Mouse (Mus musculus) intestine, postnatal 0 days (tissue): ENCODE data around the gene Cdc42se2. TPM values are rescaled to one million over a fixed set of nuclear protein-coding genes. Genes with fewer than 3 reads are reported as not detected.

Source experiments
- ATAC-seq: fragments of 200-750 bp; cut with Nextera tagmentation; 2 replicates; pipeline ENCODE4 v1.8.0; 2017; ENCODE audit warnings: mild to moderate bottlenecking, moderate TSS enrichment, moderate library complexity
- H3K27ac ChIP-seq: fragments of 300-500 bp; sonication (generic); 2 replicates; pipeline ENCODE4 v1.5.1; 2014; ENCODE audit warnings: mild to moderate bottlenecking, low read depth, low read length, moderate library complexity
- H3K27me3 ChIP-seq: fragments of 300-500 bp; sonication (generic); replicated peaks from 2 replicates; pipeline ENCODE4 v1.6.1; 2014; ENCODE audit warnings: low read length, mixed read lengths; ENCODE audit not compliant: control insufficient read depth, insufficient read depth
- H3K36me3 ChIP-seq: fragments of 300-500 bp; sonication (generic); 2 replicates; pipeline ENCODE4 v1.6.1; 2014; ENCODE audit warnings: mild to moderate bottlenecking, moderate library complexity; ENCODE audit not compliant: control insufficient read depth, insufficient read depth
- H3K4me1 ChIP-seq: fragments of 300-500 bp; sonication (generic); replicated peaks from 2 replicates; pipeline ENCODE4 v1.6.1; 2014; ENCODE audit warnings: antibody characterized with exemption, low read length, mixed read lengths; ENCODE audit not compliant: control insufficient read depth, insufficient read depth
- H3K4me2 ChIP-seq: fragments of 300-500 bp; sonication (generic); replicated peaks from 2 replicates; pipeline ENCODE4 v1.6.1; 2014; ENCODE audit warnings: low read depth, mild to moderate bottlenecking, moderate library complexity
- H3K4me3 ChIP-seq: fragments of 300-500 bp; sonication (generic); 2 replicates; pipeline ENCODE4 v1.5.1; 2014; ENCODE audit warnings: low read depth, low read length
- H3K9ac ChIP-seq: fragments of 300-500 bp; sonication (generic); 2 replicates; pipeline ENCODE4 v1.6.1; 2014; ENCODE audit warnings: mild to moderate bottlenecking, low read depth, low read length
- H3K9me3 ChIP-seq: fragments of 300-500 bp; sonication (generic); 2 replicates; pipeline ENCODE4 v1.6.1; 2016; ENCODE audit warnings: mixed run types; ENCODE audit not compliant: control insufficient read depth
- CTCF ChIP-seq: sonication (generic); IDR thresholded peaks from 2 replicates; pipeline ENCODE4 v1.5.1; 2016; ENCODE audit warnings: low read depth, mild to moderate bottlenecking, control low read depth, antibody characterized with exemption, moderate library complexity
- WGBS: fragments of 180-500 bp; shearing (Covaris S2); extraction: QIAGEN DNeasy Blood & Tissue Kit; methylation state at CpG from one replicate; pipeline ENCODE4 v1.1.7; 2014; 5-methylcytosine and 5-hydroxymethylcytosine counted together
- polyA plus RNA-seq: library from polyadenylated mRNA; unstranded; fragments of >200 nt; fragmentation: Nextera tagmentation; extraction: Ambion mirVana; gene quantifications from 2 replicates; pipeline ENCODE4 v1.2.1, GENCODE M21; 2015

Gene Cdc42se2
- polyA plus RNA-seq, 1 experiment from 2014 or later = 58.8 TPM

DNA sequence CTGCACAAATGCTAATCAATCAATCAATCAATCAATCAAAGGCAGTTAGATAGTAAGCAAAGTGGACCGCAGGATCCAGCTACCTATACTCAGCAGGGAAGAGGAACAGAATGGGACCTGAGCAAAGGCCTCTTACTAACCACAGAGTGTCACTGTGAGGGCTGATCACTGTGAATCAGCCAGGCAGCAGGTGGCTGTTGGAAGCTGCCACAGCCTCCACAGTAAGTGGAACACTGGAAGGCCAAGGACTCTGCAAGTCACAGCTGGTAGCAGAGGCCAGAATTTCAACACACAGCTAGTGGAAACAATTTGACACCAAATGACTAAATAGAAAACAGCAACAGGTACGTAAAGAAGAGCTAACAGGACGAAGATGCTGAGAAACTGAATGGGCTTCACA lies 68.9 kb downstream of the Cdc42se2 start:
- H3K36me3 ChIP-seq = peaks cover 67% of the 10 kb centered on the region
- no peaks in the 10 kb centered on the region for H3K27me3 ChIP-seq
- no peak overlapping the region for H3K4me2 ChIP-seq
- no peak overlapping the region for H3K9ac ChIP-seq
- no peaks in the 10 kb centered on the region for H3K4me1 ChIP-seq
- H3K4me3 ChIP-seq = no peak overlapping the region
- ATAC-seq = no peak
- H3K27ac ChIP-seq = no peak overlapping the region
- 91% methylated on average over 3 of the region's 3 CpGs for WGBS
- TF ChIP-seq CTCF = no peak
- H3K9me3 ChIP-seq = no peaks in the 10 kb centered on the region

DNA sequence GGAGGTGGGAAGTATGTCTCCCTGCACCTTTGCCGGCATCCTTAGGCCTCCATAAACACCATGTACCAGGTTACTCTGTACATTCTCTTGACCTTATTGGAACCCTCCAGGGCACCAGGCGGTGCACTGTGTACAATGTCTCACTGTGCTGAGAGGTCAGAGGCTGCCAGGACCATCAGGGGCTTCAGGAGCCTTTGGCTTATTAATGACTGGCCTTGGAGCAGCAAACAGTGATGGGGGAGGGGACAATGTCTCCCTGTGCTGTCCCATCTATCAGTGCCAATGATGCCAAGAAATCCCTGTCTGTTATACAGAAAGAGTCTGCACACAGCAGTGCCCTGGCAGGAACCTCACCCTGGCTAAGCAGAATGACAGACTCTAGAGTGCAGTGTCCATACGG lies 69.6 kb downstream of the Cdc42se2 start:
- H3K36me3 ChIP-seq = peaks cover 61% of the 10 kb centered on the region
- 89% methylated on average over 3 of the region's 3 CpGs for WGBS
- no peaks in the 10 kb centered on the region for H3K9me3 ChIP-seq
- H3K27ac ChIP-seq = no peak overlapping the region
- H3K4me2 ChIP-seq = no peak overlapping the region
- H3K27me3 ChIP-seq = no peaks in the 10 kb centered on the region
- no peak overlapping the region for H3K4me3 ChIP-seq
- TF ChIP-seq CTCF = no peak
- H3K9ac ChIP-seq = no peak overlapping the region
- no peaks in the 10 kb centered on the region for H3K4me1 ChIP-seq
- no peak for ATAC-seq

DNA sequence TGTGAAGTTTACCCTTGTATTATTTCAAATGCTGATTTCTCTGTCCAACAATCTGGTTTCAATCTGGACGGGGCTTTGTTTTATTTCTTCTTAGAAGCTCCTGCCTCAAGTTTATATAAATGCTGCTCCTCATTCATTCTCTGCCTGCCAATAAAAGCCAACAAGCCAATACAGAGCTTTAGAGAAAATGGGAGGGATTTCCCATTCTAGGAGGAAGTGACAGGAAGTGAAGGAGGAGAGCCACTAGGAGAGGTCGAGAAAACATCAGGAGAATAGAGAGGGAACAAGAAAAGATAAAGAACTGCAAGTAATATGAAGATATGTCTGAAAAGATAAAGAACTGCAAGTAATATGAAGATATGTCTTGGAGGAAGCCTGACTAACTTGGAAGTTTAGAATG lies 74.6 kb downstream of the Cdc42se2 start:
- H3K27me3 ChIP-seq = no peaks in the 10 kb centered on the region
- H3K9ac ChIP-seq = no peak overlapping the region
- TF ChIP-seq CTCF = no peak
- H3K4me2 ChIP-seq = no peak overlapping the region
- ATAC-seq = no peak
- H3K36me3 ChIP-seq = peaks cover 23% of the 10 kb centered on the region
- no peak overlapping the region for H3K4me3 ChIP-seq
- H3K27ac ChIP-seq = no peak overlapping the region
- H3K4me1 ChIP-seq = no peaks in the 10 kb centered on the region
- 63% methylated on average over 2 of the region's 2 CpGs for WGBS
- no peaks in the 10 kb centered on the region for H3K9me3 ChIP-seq

DNA sequence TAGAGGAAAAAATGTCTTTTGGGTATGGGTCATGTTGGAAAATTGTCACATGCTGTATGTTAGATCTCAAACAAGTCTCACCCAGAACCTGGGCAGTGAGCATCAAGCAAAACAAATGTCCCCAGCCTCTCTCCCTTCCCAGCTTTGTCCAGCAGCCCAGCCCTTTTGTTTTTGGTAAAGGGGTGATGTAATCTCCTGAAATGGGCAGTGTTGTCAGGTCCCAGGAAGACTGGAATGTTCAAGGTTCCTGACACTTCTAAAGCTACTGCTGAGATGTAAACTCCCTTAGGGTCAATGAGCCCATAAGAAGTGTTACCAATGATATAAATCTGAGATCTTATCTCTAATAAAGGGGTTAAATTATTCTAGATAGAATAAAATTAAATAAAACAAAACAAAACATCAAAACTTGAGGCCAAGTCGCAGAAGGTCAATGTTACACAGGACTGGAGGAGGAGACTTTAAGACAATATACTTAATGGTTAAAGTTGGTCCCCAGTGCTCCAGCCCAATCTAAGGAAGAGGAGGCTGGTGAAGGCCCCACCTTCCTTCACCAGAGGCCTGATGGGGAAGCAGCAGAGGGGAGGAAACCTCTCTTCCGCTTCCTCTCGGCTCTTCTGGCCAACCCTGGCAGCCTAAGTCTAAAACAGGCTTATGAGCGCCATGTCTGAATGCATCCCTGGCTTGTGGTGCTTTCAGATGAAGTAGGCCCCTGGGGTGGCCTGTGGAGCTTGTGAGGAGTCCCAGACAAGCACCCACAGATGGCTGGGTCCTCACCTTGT lies 76.8 kb downstream of the Cdc42se2 start:
- Histone ChIP-seq H3K36me3 (peaks cover 6% of the 10 kb centered on the region; the same call in 1 of the 2 replicates), H3K4me2 (no peak overlapping the region), H3K4me1 (no peaks in the 10 kb centered on the region), H3K27me3 (no peaks in the 10 kb centered on the region), H3K9ac (no peak overlapping the region), H3K4me3 (no peak overlapping the region), H3K9me3 (no peaks in the 10 kb centered on the region), H3K27ac (no peak overlapping the region)
- no peak for TF ChIP-seq CTCF
- ATAC-seq = no peak
- 86% methylated on average over 4 of the region's 4 CpGs for WGBS

DNA sequence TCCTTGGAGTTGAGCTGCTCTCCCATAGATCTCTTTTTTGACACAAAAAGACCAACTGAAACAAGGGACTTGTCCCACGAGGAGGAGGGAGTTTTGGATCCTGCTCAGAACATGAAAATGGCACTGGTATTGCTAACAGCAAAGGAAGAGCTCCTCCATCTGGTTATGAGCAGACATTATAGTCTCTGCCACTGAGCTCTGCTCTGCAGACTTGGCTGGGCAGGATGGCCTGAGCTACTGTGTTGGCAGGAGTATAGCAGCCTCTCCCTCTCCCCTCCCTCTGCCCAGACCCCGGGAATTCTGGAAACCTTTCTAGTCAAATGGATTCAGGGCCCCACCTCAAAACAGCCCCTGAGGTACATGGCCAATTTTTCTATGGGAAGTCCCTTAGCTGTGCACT lies 77.8 kb downstream of the Cdc42se2 start:
- Histone ChIP-seq H3K4me3 (no peak overlapping the region), H3K9me3 (no peaks in the 10 kb centered on the region), H3K9ac (no peak overlapping the region), H3K27ac (no peak overlapping the region), H3K4me1 (no peaks in the 10 kb centered on the region), H3K4me2 (no peak overlapping the region), H3K36me3 (0 out of 2 replicates have a peak, but pooled peaks cover 3% of the 10 kb centered on the region), H3K27me3 (no peaks in the 10 kb centered on the region)
- TF ChIP-seq CTCF = peak; percentile 17; the same call in 1 of the 2 replicates
- ATAC-seq = no peak
- WGBS = 70% methylated on average over 2 of the region's 2 CpGs

DNA sequence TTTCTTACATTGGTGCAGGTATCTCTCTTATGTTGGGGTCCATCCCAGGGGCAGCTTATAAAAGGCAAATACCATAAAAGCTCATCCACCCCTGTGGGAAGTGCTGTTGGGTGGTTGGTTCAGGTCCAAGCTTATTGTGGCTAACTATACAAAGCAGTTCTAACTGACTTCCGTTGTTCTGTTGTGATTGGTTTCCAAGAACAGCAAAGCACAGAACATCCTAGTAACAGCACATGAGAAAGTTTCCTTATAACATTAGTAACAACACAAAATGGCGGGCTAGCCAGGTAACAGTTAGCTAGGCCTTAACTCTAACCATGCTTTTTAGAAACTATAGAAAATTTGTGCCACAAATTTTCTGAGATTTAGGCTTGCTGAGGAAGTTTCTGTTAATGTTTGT lies 79.3 kb downstream of the Cdc42se2 start:
- Histone ChIP-seq H3K9ac (no peak overlapping the region), H3K27me3 (no peaks in the 10 kb centered on the region), H3K4me2 (no peak overlapping the region), H3K4me3 (no peak overlapping the region), H3K36me3 (0 out of 2 replicates have a peak, but pooled peaks cover 3% of the 10 kb centered on the region), H3K4me1 (no peaks in the 10 kb centered on the region), H3K27ac (no peak overlapping the region), H3K9me3 (no peaks in the 10 kb centered on the region)
- 92% methylated on average over 2 of the region's 2 CpGs for WGBS
- no peak for TF ChIP-seq CTCF
- no peak for ATAC-seq
